Mouse (Mus musculus): ENCODE results near the gene Tenm2.

DNA sequence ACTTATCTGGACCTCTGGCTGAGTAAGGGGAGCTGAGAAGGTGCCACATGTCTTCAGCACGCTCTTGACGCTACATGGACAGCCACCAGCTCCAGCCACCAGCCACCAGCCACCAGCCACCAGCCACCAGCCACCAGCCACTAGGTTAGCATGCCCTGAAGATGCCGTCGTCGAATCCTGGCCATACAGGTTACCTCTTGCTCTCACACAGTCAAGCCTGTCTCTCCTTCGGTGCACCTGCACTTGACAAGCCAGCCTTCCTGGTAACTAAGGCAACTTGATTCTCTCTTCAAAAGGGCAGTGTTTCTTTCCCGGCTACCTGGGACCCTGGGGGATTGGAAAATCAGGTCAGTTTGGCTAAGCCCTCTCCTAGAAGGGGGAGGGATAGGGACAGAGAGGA, 1262.6 kb downstream of the Tenm2 start:
- TF ChIP-seq POLR2A (IDR thresholded peaks at IDR 0.05; ENCODE audit: low read depth, low read length): no peak
- TF ChIP-seq CTCF (conservative IDR thresholded peaks at IDR 0.05; ENCODE audit: insufficient read depth, insufficient read length, low read depth, low read length): no peak

Measured in kidney, adult 2 months (tissue).